Mouse (Mus musculus) forebrain, postnatal 0 days (tissue): ENCODE results near the gene Casc3. TPM values are rescaled to one million over a fixed set of nuclear protein-coding genes. Genes with fewer than 3 reads are reported as not detected.
A peak's percentile ranks its signal among the peaks of the same experiment; 100 is the strongest.
"Not testable (repeated sequence)": the region's sequence is repeated elsewhere in the genome, so short reads cannot be mapped to it uniquely, and the experiment has no call there.

ENCODE experiments used
- ATAC-seq: fragments of 200-750 bp; cut with Nextera tagmentation; 2 replicates; pipeline ENCODE4 v1.8.0; 2017; ENCODE audit warnings: mild to moderate bottlenecking, moderate library complexity
- DNase-seq: peaks from one replicate; pipeline ENCODE4 v3.0.0-alpha.2; 2015
- H3K27ac ChIP-seq: fragments of 300-500 bp; sonication (generic); 2 replicates; pipeline ENCODE4 v1.5.1; 2014; ENCODE audit warnings: low read depth, mild to moderate bottlenecking, antibody characterized with exemption, low read length, moderate library complexity, mixed read lengths
- H3K27me3 ChIP-seq: fragments of 300-500 bp; sonication (generic); 2 replicates; pipeline ENCODE4 v1.6.1; 2014; ENCODE audit warnings: mild to moderate bottlenecking, low read length, mixed read lengths; ENCODE audit not compliant: insufficient read depth
- H3K36me3 ChIP-seq: fragments of 300-500 bp; sonication (generic); 2 replicates; pipeline ENCODE4 v1.6.1; 2014; ENCODE audit warnings: mild to moderate bottlenecking, moderate library complexity; ENCODE audit not compliant: insufficient read depth
- H3K4me1 ChIP-seq: fragments of 300-500 bp; sonication (generic); 2 replicates; pipeline ENCODE4 v1.6.1; 2014; ENCODE audit warnings: antibody characterized with exemption; ENCODE audit not compliant: insufficient read depth
- H3K4me2 ChIP-seq: fragments of 300-500 bp; sonication (generic); 2 replicates; pipeline ENCODE4 v1.6.1; 2014; ENCODE audit warnings: low read depth, mild to moderate bottlenecking, moderate library complexity
- H3K4me3 ChIP-seq: fragments of 300-500 bp; sonication (generic); 2 replicates; pipeline ENCODE4 v1.5.1; 2014; ENCODE audit warnings: low read depth, low read length, mixed read lengths
- H3K9ac ChIP-seq: fragments of 300-500 bp; sonication (generic); 2 replicates; pipeline ENCODE4 v1.6.1; 2014; ENCODE audit warnings: mild to moderate bottlenecking
- H3K9me3 ChIP-seq: fragments of 300-500 bp; sonication (generic); 2 replicates; pipeline ENCODE4 v1.6.1; 2016; ENCODE audit warnings: low read length
- CTCF ChIP-seq: sonication (generic); IDR thresholded peaks from 2 replicates; pipeline ENCODE4 v1.5.1; 2016; ENCODE audit warnings: antibody characterized with exemption, control low read depth, low read depth
- WGBS: fragments of 180-500 bp; shearing (Covaris S2); extraction: QIAGEN DNeasy Blood & Tissue Kit; methylation state at CpG from one replicate; pipeline ENCODE4 v1.1.7; 2014; 5-methylcytosine and 5-hydroxymethylcytosine counted together
- polyA plus RNA-seq: library from polyadenylated mRNA; unstranded; fragments of >200 nt; fragmentation: Nextera tagmentation; extraction: Ambion mirVana; gene quantifications from 2 replicates; pipeline ENCODE4 v1.2.1, GENCODE M21; 2015
- total RNA-seq: library from RNA; depleted of rRNA; stranded (reverse); fragments of >200 nt; gene quantifications from 2 replicates; pipeline ENCODE4 v1.2.3, GENCODE M21; 2014

Casc3 gene
- total and polyA plus RNA-seq, 2 experiments from 2014 or later, result 27.2 to 37.4 TPM

DNA sequence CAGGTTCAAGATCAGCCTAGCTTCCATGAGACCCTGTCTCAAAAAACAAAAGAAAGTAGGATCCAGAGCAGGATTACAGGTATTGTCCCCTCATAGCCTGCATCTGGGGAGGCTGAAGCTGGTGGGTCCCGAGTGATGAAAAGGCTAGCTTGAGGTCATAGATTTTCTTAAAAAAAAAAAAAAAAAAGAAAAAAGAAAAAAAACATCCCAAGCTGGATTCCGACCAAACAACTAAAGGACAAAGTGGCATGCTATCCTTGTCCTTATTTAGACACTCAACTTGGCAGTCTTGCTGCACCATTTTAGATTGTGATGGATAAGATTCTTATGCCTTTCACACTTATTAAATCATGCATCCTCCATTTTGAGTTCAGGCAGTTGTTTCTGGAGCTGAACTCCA, 3.7 kb downstream of the Casc3 start:
- Histone ChIP-seq H3K4me2 (no peak overlapping the region), H3K4me1 (peaks cover 4% of the 10 kb centered on the region; the same call in 1 of the 2 replicates), H3K27me3 (no peaks in the 10 kb centered on the region), H3K4me3 (no peak overlapping the region), H3K27ac (peak overlapping the region; percentile 99; the same call in 1 of the 2 replicates), H3K9me3 (no peaks in the 10 kb centered on the region), H3K36me3 (peaks cover 43% of the 10 kb centered on the region), H3K9ac (no peak overlapping the region)
- no peak for DNase-seq
- WGBS, result 69% methylated on average over 2 of the region's 2 CpGs
- ATAC-seq, result no peak
- TF ChIP-seq CTCF, result no peak

DNA sequence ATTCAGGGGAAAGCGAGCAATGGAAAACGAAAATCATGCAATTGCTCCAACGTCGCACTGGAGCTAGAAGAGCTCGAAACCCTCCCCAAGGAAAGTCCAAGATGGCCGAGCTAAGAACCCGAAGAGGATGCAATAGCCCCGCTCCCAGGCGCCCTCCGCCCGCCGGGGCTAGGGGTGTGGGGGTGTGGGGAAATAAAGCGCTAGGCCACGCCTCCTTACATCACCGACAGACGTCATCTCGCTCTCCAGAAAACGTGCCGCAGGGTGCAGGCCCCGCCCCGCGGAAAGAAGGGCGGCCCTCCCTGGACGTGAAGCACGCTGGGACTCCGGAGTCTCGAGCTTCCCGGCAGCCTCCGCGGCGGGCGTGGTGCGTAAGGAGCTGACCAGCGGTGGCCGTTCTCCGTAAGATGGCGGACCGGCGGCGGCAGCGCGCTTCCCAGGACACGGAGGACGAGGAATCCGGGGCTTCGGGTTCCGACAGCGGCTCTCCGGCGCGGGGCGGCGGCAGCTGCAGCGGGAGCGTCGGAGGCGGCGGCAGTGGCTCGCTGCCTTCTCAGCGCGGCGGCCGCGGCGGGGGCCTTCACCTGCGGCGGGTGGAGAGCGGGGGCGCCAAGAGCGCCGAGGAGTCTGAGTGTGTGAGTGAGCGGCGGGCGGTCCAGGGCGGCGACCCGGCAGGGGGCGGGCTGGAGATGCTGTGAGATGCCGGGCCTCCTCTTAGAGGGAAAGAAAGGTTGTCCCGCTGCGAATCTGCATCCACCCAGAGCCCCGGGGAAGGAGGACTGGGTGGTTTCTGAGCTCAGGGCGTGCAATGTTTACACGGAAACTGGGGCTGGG, 5.0 kb downstream of the Casc3 start:
- DNase-seq, result peak; percentile 99
- peaks cover 4% of the 10 kb centered on the region; the same call in 1 of the 2 replicates for H3K4me1 ChIP-seq
- WGBS, result under 1% methylated on average over 71 of the region's 84 CpGs
- H3K4me3 ChIP-seq, result peak overlapping the region; percentile 85
- TF ChIP-seq CTCF, result peak; percentile 34; the same call in 1 of the 2 replicates
- peak overlapping the region; percentile 69 for H3K4me2 ChIP-seq
- H3K9ac ChIP-seq, result peak overlapping the region; percentile 97
- peaks cover 42% of the 10 kb centered on the region for H3K36me3 ChIP-seq
- no peaks in the 10 kb centered on the region for H3K27me3 ChIP-seq
- no peaks in the 10 kb centered on the region for H3K9me3 ChIP-seq
- ATAC-seq, result peak; percentile 99
- H3K27ac ChIP-seq, result peak overlapping the region; percentile 99

DNA sequence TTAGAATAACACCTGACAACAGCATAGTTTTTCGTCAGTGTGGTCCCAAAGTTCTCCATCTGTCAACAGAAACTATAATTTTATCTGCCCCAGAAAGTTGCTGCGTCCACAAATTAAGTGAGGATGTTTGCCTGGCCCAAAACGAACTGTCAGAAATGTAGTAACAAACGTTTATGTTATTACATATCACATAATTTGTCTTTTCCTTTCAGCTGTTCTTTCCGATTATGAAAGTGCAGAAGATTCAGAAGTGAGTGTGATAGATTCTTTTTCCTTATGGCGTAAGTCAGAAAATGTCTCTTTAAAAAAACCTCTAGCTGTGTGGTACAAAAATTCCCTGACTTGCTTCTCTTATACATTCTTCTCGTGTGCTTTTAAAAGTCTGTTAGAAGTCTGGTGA, 6.0 kb downstream of the Casc3 start:
- WGBS, result 73% methylated on average over 7 of the region's 7 CpGs
- Histone ChIP-seq H3K9ac (peak overlapping the region; percentile 97), H3K27ac (no peak overlapping the region), H3K4me2 (peak overlapping the region; percentile 69), H3K4me1 (peaks cover 4% of the 10 kb centered on the region; the same call in 1 of the 2 replicates), H3K9me3 (no peaks in the 10 kb centered on the region), H3K4me3 (peak overlapping the region; percentile 85), H3K36me3 (peaks cover 38% of the 10 kb centered on the region), H3K27me3 (no peaks in the 10 kb centered on the region)
- ATAC-seq (no peak), DNase-seq (no peak)
- no peak for TF ChIP-seq CTCF

- no peak for DNase-seq
- no peaks in the 10 kb centered on the region for H3K9me3 ChIP-seq
- H3K4me2 ChIP-seq, result no peak overlapping the region
- H3K27ac ChIP-seq, result no peak overlapping the region
- H3K9ac ChIP-seq, result no peak overlapping the region
- H3K36me3 ChIP-seq, result peaks cover 59% of the 10 kb centered on the region
- no peaks in the 10 kb centered on the region for H3K27me3 ChIP-seq
- H3K4me3 ChIP-seq, result no peak overlapping the region
- H3K4me1 ChIP-seq, result no peaks in the 10 kb centered on the region
- WGBS, result 100% methylated on average over 1 of the region's 1 CpGs
- TF ChIP-seq CTCF, result no peak
- ATAC-seq, result no peak
Observed at GRCm38 (mm10) chr11:98816706-98817239, 12.1 kb downstream of the Casc3 start.

- no peak for ATAC-seq
- Histone ChIP-seq H3K4me3 (no peak overlapping the region), H3K36me3 (peaks cover 78% of the 10 kb centered on the region), H3K9ac (no peak overlapping the region), H3K4me2 (no peak overlapping the region), H3K4me1 (no peaks in the 10 kb centered on the region), H3K27me3 (no peaks in the 10 kb centered on the region), H3K9me3 (no peaks in the 10 kb centered on the region), H3K27ac (no peak overlapping the region)
- WGBS, result 96% methylated on average over 5 of the region's 5 CpGs
- DNase-seq, result no peak
- no peak for TF ChIP-seq CTCF
Observed at GRCm38 (mm10) chr11:98820968-98821367, 16.3 kb downstream of the Casc3 start.

GRCm38 (mm10) chr11:98826071-98826470, 21.4 kb downstream of the Casc3 start:
- not testable (repeated sequence) for H3K9me3 ChIP-seq, ATAC-seq, H3K4me2 ChIP-seq, H3K27ac ChIP-seq, H3K4me1 ChIP-seq, DNase-seq, H3K4me3 ChIP-seq, H3K27me3 ChIP-seq, H3K9ac ChIP-seq
- WGBS, result 98% methylated on average over 2 of the region's 2 CpGs
- peaks cover 77% of the 10 kb centered on the region for H3K36me3 ChIP-seq

DNA sequence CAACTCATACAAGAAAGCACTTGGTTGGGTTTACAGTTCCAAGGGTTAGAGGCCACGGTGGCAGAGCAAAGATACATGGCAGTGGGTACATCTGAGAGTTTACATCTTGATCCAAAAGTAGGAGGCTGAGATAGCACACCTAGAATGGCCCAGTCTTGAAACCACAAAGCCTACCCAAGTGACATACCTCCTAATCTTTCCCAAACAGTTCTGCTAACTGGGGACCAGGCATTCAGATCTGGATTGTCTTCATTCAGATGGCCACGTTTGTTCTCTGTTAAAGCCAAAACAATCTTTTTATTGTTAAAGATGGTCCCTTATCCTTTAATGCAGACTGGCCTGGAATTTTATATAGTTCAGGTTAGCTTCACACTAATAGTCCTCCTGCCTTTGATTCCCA, 23.2 kb downstream of the Casc3 start:
- no peak overlapping the region for H3K4me2 ChIP-seq
- no peaks in the 10 kb centered on the region for H3K4me1 ChIP-seq
- no peak overlapping the region for H3K9ac ChIP-seq
- TF ChIP-seq CTCF, result no peak
- peaks cover 76% of the 10 kb centered on the region for H3K36me3 ChIP-seq
- ATAC-seq (no peak), DNase-seq (no peak)
- 89% methylated on average over 2 of the region's 2 CpGs for WGBS
- no peak overlapping the region for H3K4me3 ChIP-seq
- H3K27ac ChIP-seq, result no peak overlapping the region
- H3K9me3 ChIP-seq, result no peaks in the 10 kb centered on the region
- no peaks in the 10 kb centered on the region for H3K27me3 ChIP-seq
